Mouse (Mus musculus) lung, embryonic 16.5 days (tissue): ENCODE results near the gene Disp1. TPM values are rescaled to one million over a fixed set of nuclear protein-coding genes. Genes with fewer than 3 reads are reported as not detected.
A peak's percentile ranks its signal among the peaks of the same experiment; 100 is the strongest.

Experiments used
- ATAC-seq: fragments of 200-750 bp; cut with Nextera tagmentation; 2 replicates; pipeline ENCODE4 v1.8.0; 2017; ENCODE audit warnings: low read depth, mild to moderate bottlenecking, moderate library complexity
- H3K27ac ChIP-seq: fragments of 300-500 bp; sonication (generic); 2 replicates; pipeline ENCODE4 v1.5.1; 2014; ENCODE audit warnings: mild to moderate bottlenecking, control low read depth, low read length
- H3K27me3 ChIP-seq: fragments of 300-500 bp; sonication (generic); 2 replicates; pipeline ENCODE4 v1.6.1; 2014; ENCODE audit warnings: low read depth, low read length, mixed read lengths; ENCODE audit not compliant: control insufficient read depth, insufficient read depth
- H3K36me3 ChIP-seq: fragments of 300-500 bp; sonication (generic); 2 replicates; pipeline ENCODE4 v1.6.1; 2014; ENCODE audit warnings: low read length; ENCODE audit not compliant: control insufficient read depth, insufficient read depth
- H3K4me1 ChIP-seq: fragments of 300-500 bp; sonication (generic); replicated peaks from 2 replicates; pipeline ENCODE4 v1.6.1; 2014; ENCODE audit warnings: low read length, mixed read lengths; ENCODE audit not compliant: control insufficient read depth, insufficient read depth
- H3K4me2 ChIP-seq: fragments of 300-500 bp; sonication (generic); 2 replicates; pipeline ENCODE4 v1.6.1; 2014; ENCODE audit warnings: low read depth, low read length, control low read depth
- H3K4me3 ChIP-seq: fragments of 300-500 bp; sonication (generic); 2 replicates; pipeline ENCODE4 v1.5.1; 2014; ENCODE audit warnings: mild to moderate bottlenecking, low read length, control low read depth
- H3K9ac ChIP-seq: fragments of 300-500 bp; sonication (generic); 2 replicates; pipeline ENCODE4 v1.6.1; 2014; ENCODE audit warnings: low read length, control low read depth
- H3K9me3 ChIP-seq: fragments of 300-500 bp; sonication (generic); 2 replicates; pipeline ENCODE4 v1.6.1; 2016; ENCODE audit warnings: low read length; ENCODE audit not compliant: control insufficient read depth
- WGBS: fragments of 180-500 bp; shearing (Covaris S2); extraction: QIAGEN DNeasy Blood & Tissue Kit; methylation state at CpG from one replicate; pipeline ENCODE4 v1.1.7; 2014; 5-methylcytosine and 5-hydroxymethylcytosine counted together
- polyA plus RNA-seq: library from polyadenylated mRNA; unstranded; fragments of >200 nt; fragmentation: Nextera tagmentation; extraction: Ambion mirVana; gene quantifications from 2 replicates; pipeline ENCODE4 v1.2.1, GENCODE M21; 2015

Disp1 gene
- polyA plus RNA-seq, 1 experiment from 2014 or later: 8.9 TPM

- Histone ChIP-seq H3K4me1 (peaks cover 18% of the 10 kb centered on the region), H3K27me3 (peaks cover 9% of the 10 kb centered on the region; the same call in 1 of the 2 replicates), H3K27ac (no peak overlapping the region), H3K9ac (no peak overlapping the region), H3K9me3 (no peaks in the 10 kb centered on the region), H3K36me3 (no peaks in the 10 kb centered on the region), H3K4me2 (no peak overlapping the region), H3K4me3 (no peak overlapping the region)
- ATAC-seq: peak; percentile 7; the same call in 1 of the 2 replicates
- WGBS: 59% methylated on average over 6 of the region's 6 CpGs
These were observed 172.0 kb downstream of the Disp1 start for GRCm38 (mm10) chr1:183049295-183049694.

- Histone ChIP-seq H3K4me1 (peaks cover 18% of the 10 kb centered on the region), H3K36me3 (no peaks in the 10 kb centered on the region), H3K4me2 (0 out of 2 replicates have a peak overlapping the region, but pooled peaks have one; percentile 3), H3K4me3 (no peak overlapping the region), H3K27ac (no peak overlapping the region), H3K9ac (no peak overlapping the region), H3K9me3 (no peaks in the 10 kb centered on the region), H3K27me3 (peaks cover 14% of the 10 kb centered on the region; the same call in 1 of the 2 replicates)
- 39% methylated on average over 5 of the region's 5 CpGs for WGBS
- peak; percentile 27 for ATAC-seq
These were observed 173.3 kb downstream of the Disp1 start for GRCm38 (mm10) chr1:183047913-183048523.

GRCm38 (mm10) chr1:183047191-183047912 is 174.0 kb downstream of the Disp1 start:
- ATAC-seq: peak; percentile 91
- WGBS: 28% methylated on average over 7 of the region's 7 CpGs

GRCm38 (mm10) chr1:183046081-183046480 is 175.2 kb downstream of the Disp1 start:
- no peak for ATAC-seq
- Histone ChIP-seq H3K27ac (no peak overlapping the region), H3K4me1 (peaks cover 18% of the 10 kb centered on the region), H3K4me2 (no peak overlapping the region), H3K9ac (no peak overlapping the region), H3K36me3 (no peaks in the 10 kb centered on the region), H3K9me3 (no peaks in the 10 kb centered on the region), H3K27me3 (peaks cover 14% of the 10 kb centered on the region; the same call in 1 of the 2 replicates), H3K4me3 (no peak overlapping the region)
- 69% methylated on average over 12 of the region's 12 CpGs for WGBS

More at GRCm38 (mm10) chr1:183047191-183047912, 174.0 kb downstream of the Disp1 start:
- Histone ChIP-seq H3K9me3 (no peaks in the 10 kb centered on the region), H3K4me2 (0 out of 2 replicates have a peak overlapping the region, but pooled peaks have one; percentile 3), H3K27me3 (peaks cover 14% of the 10 kb centered on the region; the same call in 1 of the 2 replicates), H3K4me3 (no peak overlapping the region), H3K27ac (no peak overlapping the region; the same call in 1 of the 2 replicates), H3K4me1 (peaks cover 18% of the 10 kb centered on the region), H3K9ac (no peak overlapping the region), H3K36me3 (no peaks in the 10 kb centered on the region)

- no peak overlapping the region for H3K27ac ChIP-seq
- no peaks in the 10 kb centered on the region for H3K36me3 ChIP-seq
- peaks cover 17% of the 10 kb centered on the region for H3K4me1 ChIP-seq
- H3K4me2 ChIP-seq: no peak overlapping the region
- H3K9ac ChIP-seq: no peak overlapping the region
- ATAC-seq: no peak
- H3K4me3 ChIP-seq: no peak overlapping the region
- H3K27me3 ChIP-seq: peaks cover 21% of the 10 kb centered on the region
- H3K9me3 ChIP-seq: no peaks in the 10 kb centered on the region
- 66% methylated on average over 13 of the region's 13 CpGs for WGBS
These were observed 178.0 kb downstream of the Disp1 start for GRCm38 (mm10) chr1:183043161-183043812.

GRCm38 (mm10) chr1:183041703-183042102 is 179.6 kb downstream of the Disp1 start:
- no peak overlapping the region for H3K4me3 ChIP-seq
- H3K27ac ChIP-seq: no peak overlapping the region
- peaks cover 21% of the 10 kb centered on the region for H3K27me3 ChIP-seq
- WGBS: 47% methylated on average over 6 of the region's 7 CpGs
- H3K4me1 ChIP-seq: peaks cover 1% of the 10 kb centered on the region
- no peak overlapping the region for H3K4me2 ChIP-seq
- H3K9ac ChIP-seq: no peak overlapping the region
- no peaks in the 10 kb centered on the region for H3K9me3 ChIP-seq
- no peak; the same call in 1 of the 2 replicates for ATAC-seq
- H3K36me3 ChIP-seq: no peaks in the 10 kb centered on the region

- no peak overlapping the region for H3K27ac ChIP-seq
- peak; percentile 73 for ATAC-seq
These were observed 180.4 kb downstream of the Disp1 start for GRCm38 (mm10) chr1:183040847-183041382.

GRCm38 (mm10) chr1:183039881-183040708 is 181.2 kb downstream of the Disp1 start:
- no peak for ATAC-seq
- no peaks in the 10 kb centered on the region for H3K4me1 ChIP-seq
- no peak overlapping the region for H3K9ac ChIP-seq
- H3K36me3 ChIP-seq: no peaks in the 10 kb centered on the region
- H3K4me2 ChIP-seq: no peak overlapping the region
- peaks cover 19% of the 10 kb centered on the region for H3K27me3 ChIP-seq
- no peak overlapping the region for H3K4me3 ChIP-seq
- no peaks in the 10 kb centered on the region for H3K9me3 ChIP-seq
- no peak overlapping the region for H3K27ac ChIP-seq
- WGBS: 47% methylated on average over 6 of the region's 6 CpGs

More at GRCm38 (mm10) chr1:183040847-183041382, 180.4 kb downstream of the Disp1 start:
- H3K4me2 ChIP-seq: no peak overlapping the region
- no peaks in the 10 kb centered on the region for H3K36me3 ChIP-seq
- no peaks in the 10 kb centered on the region for H3K4me1 ChIP-seq
- 52% methylated on average over 11 of the region's 11 CpGs for WGBS
- no peaks in the 10 kb centered on the region for H3K9me3 ChIP-seq
- peaks cover 21% of the 10 kb centered on the region for H3K27me3 ChIP-seq
- H3K4me3 ChIP-seq: no peak overlapping the region
- no peak overlapping the region for H3K9ac ChIP-seq
